Comparison of ENCODE assay signal across 8 mouse cellular contexts in the genomic region with DNA sequence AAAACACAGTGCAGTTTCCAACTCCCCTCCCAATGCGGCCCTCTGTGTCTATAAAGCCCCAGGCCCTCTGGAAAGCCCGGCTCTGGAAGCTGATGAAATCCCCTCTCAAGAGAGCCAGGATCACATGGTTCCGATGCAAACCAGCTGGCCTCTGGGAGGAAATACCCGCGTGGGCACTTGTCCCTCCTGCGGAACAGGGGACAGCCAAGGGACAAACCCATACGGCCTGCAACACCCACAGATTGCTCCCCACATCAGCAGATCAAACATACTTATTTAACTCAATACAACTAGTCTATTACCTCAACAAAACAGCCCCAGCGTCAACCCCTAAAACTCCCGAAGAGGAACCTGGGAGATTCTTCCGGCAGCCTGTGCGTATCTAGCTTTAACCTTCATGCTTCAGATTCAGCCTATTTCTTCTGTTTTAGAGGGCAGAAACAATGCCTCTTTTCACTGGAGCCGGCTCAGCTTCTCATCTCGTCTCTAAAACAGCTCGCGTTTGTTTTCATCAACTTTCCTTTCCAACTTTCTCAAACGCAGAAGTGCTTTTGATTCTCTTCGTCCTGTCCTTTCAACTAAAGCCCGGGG. TPM values are rescaled to one million over a fixed set of nuclear protein-coding genes. Genes with fewer than 3 reads are reported as not detected.
DNase-seq lines count a peak whose midpoint lies in the region; ATAC-seq and TF ChIP-seq lines count a peak whose summit lies in the region.

No protein-coding gene starts in this region.

- H3K9me3 ChIP-seq in kidney, embryonic 16.5 days (ENCODE audit: low read length): no peaks in the 10 kb centered on the region
- no peaks in the 10 kb centered on the region for H3K9me3 ChIP-seq in embryonic facial prominence, embryonic 10.5 days
- no peaks in the 10 kb centered on the region for H3K9me3 ChIP-seq in liver, embryonic 14.5 days (ENCODE audit: control insufficient read depth, low read length)
- no peaks in the 10 kb centered on the region for H3K9me3 ChIP-seq in neural tube, embryonic 15.5 days (replicated peaks)

- H3K4me2 ChIP-seq in kidney, embryonic 16.5 days (replicated peaks; ENCODE audit: low read depth, low read length): peak overlapping the region; percentile 99
- H3K4me2 ChIP-seq in liver, embryonic 14.5 days (ENCODE audit: low read depth): peak overlapping the region; percentile 84
- peak overlapping the region; percentile 100 for H3K4me2 ChIP-seq in neural tube, embryonic 15.5 days

- TF ChIP-seq EP300 in liver, embryonic 14.5 days (IDR thresholded peaks at IDR 0.05; ENCODE audit: low read depth): no peak

- 0 out of 2 replicates have a peak, but pooled peaks cover 4% of the 10 kb centered on the region for H3K27me3 ChIP-seq in kidney, embryonic 16.5 days (ENCODE audit: insufficient read depth, low read length)
- H3K27me3 ChIP-seq in embryonic facial prominence, embryonic 10.5 days (replicated peaks; ENCODE audit: low read depth, poor library complexity, severe bottlenecking): peaks cover 13% of the 10 kb centered on the region
- H3K27me3 ChIP-seq in liver, embryonic 14.5 days (ENCODE audit: control insufficient read depth, insufficient read depth, low read length): peaks cover 2% of the 10 kb centered on the region
- no peaks in the 10 kb centered on the region for H3K27me3 ChIP-seq in neural tube, embryonic 15.5 days (replicated peaks)

- no peak for ATAC-seq in kidney, embryonic 16.5 days (ENCODE audit: low FRiP score, low TSS enrichment)
- no peak for ATAC-seq in liver, embryonic 14.5 days (ENCODE audit: insufficient read depth)
- ATAC-seq in neural tube, embryonic 15.5 days (ENCODE audit: low FRiP score): no peak
- no peak for ATAC-seq in megakaryocyte progenitor cell, adult 5-6 weeks (replicated peaks; ENCODE audit: poor library complexity)

- intact Hi-C loops in heart, postnatal 10 days (cut with DNase I): loop anchor here (2.0 kb wide), 1 partner anchor 41 kb away; no protein-coding TSS in a partner anchor

- peaks cover 34% of the 10 kb centered on the region for H3K4me1 ChIP-seq in kidney, embryonic 16.5 days (ENCODE audit: insufficient read depth, low read length)
- H3K4me1 ChIP-seq in embryonic facial prominence, embryonic 10.5 days: peaks cover 37% of the 10 kb centered on the region
- peaks cover 8 to 26% of the 10 kb centered on the region in 2 experiments for H3K4me1 ChIP-seq in liver, embryonic 14.5 days (replicated peaks; ENCODE audit: control insufficient read depth in 2 of 2, insufficient read depth in 2 of 2, low read length in 1 of 2)
- H3K4me1 ChIP-seq in neural tube, embryonic 15.5 days: peaks cover 43% of the 10 kb centered on the region

- H3K4me3 ChIP-seq in kidney, embryonic 16.5 days (ENCODE audit: low read length): peak overlapping the region; percentile 67
- peak overlapping the region; percentile 76 for H3K4me3 ChIP-seq in embryonic facial prominence, embryonic 10.5 days
- H3K4me3 ChIP-seq in liver, embryonic 14.5 days (ENCODE audit: insufficient read depth in 1 of 2, low read depth in 2 of 2, low read length in 2 of 2): peak overlapping the region; percentile 58 to 66; a peak in 3 of 4 replicates
- H3K4me3 ChIP-seq in neural tube, embryonic 15.5 days (replicated peaks): peak overlapping the region; percentile 65

- no peak for DNase-seq in kidney, adult 8-10 months
- DNase-seq in embryonic facial prominence, embryonic 10.5 days (ENCODE audit: low spot score): peak; percentile 56
- peak; percentile 52 to 66 for DNase-seq in heart, postnatal 10 days
- no peak for DNase-seq in liver, embryonic 14.5 days (ENCODE audit: low read depth in 3 of 3, low spot score in 3 of 3)
- no peak for DNase-seq in layer of hippocampus, postnatal 36 days

- no peak for TF ChIP-seq CTCF in liver, embryonic 14.5 days (IDR thresholded peaks at IDR 0.05; ENCODE audit: low read depth)

- peak overlapping the region; percentile 43; the same call in 1 of the 2 replicates for H3K27ac ChIP-seq in kidney, embryonic 16.5 days (ENCODE audit: low read length)
- H3K27ac ChIP-seq in embryonic facial prominence, embryonic 10.5 days (replicated peaks): peak overlapping the region; percentile 82
- H3K27ac ChIP-seq in liver, embryonic 14.5 days: no peak overlapping the region
- peak overlapping the region; percentile 56 for H3K27ac ChIP-seq in neural tube, embryonic 15.5 days (replicated peaks)

- H3K36me3 ChIP-seq in kidney, embryonic 16.5 days (ENCODE audit: insufficient read depth, low read length): no peaks in the 10 kb centered on the region
- no peaks in the 10 kb centered on the region for H3K36me3 ChIP-seq in embryonic facial prominence, embryonic 10.5 days (replicated peaks)
- H3K36me3 ChIP-seq in liver, embryonic 14.5 days (replicated peaks; ENCODE audit: control insufficient read depth, insufficient read depth, low read depth): no peaks in the 10 kb centered on the region
- H3K36me3 ChIP-seq in neural tube, embryonic 15.5 days: no peaks in the 10 kb centered on the region

- peak overlapping the region; percentile 67 for H3K9ac ChIP-seq in kidney, embryonic 16.5 days (replicated peaks; ENCODE audit: low read length)
- peak overlapping the region; percentile 33; the same call in 1 of the 2 replicates for H3K9ac ChIP-seq in liver, embryonic 14.5 days (replicated peaks)
- H3K9ac ChIP-seq in neural tube, embryonic 15.5 days (replicated peaks): peak overlapping the region; percentile 57

- WGBS in kidney, embryonic 16.5 days: 3% methylated on average over 18 of the region's 18 CpGs
- 3% methylated on average over 18 of the region's 18 CpGs for WGBS in embryonic facial prominence, embryonic 10.5 days
- WGBS in liver, embryonic 14.5 days (ENCODE audit: insufficient replicate concordance): 10% methylated on average over 18 of the region's 18 CpGs
- WGBS in neural tube, embryonic 15.5 days: 2% methylated on average over 18 of the region's 18 CpGs

RNA-seq across cellular contexts. Expression of gene Akna, which starts 6.3 kb away (rescaled TPM):
- 7.1 and 9.4 TPM in 2 replicates for polyA plus RNA-seq in kidney, embryonic 16.5 days (2015; fragmentation: Nextera tagmentation; extraction: Ambion mirVana)
- 11.8 and 12.0 TPM in 2 replicates for polyA plus RNA-seq in embryonic facial prominence, embryonic 10.5 days (2016; fragmentation: Nextera tagmentation; extraction: Ambion mirVana)
- total RNA-seq in heart, postnatal 10 days (2021): 1 to 10 TPM; 5.4 to 6.1 TPM
- 2.2 TPM in 2 replicates for polyA plus RNA-seq in liver, embryonic 14.5 days (2012; rRNA removed)
- polyA plus RNA-seq in liver, embryonic 14.5 days (2014; fragmentation: Nextera tagmentation; extraction: Ambion mirVana): 2.4 and 2.8 TPM in 2 replicates
- polyA plus RNA-seq in neural tube, embryonic 15.5 days (2015; fragmentation: Nextera tagmentation; extraction: Ambion mirVana): 3.1 and 7.3 TPM in 2 replicates
- 1 to 10 TPM; 2.8 to 3.0 TPM for total RNA-seq in layer of hippocampus, postnatal 36 days (2021)
- total RNA-seq in megakaryocyte progenitor cell, adult 5-6 weeks (2015): 20.9 and 26.7 TPM in 2 replicates
- total RNA-seq in megakaryocyte progenitor cell, adult 5-6 weeks (2017): 11.8 and 13.7 TPM in 2 replicates

RNA-seq across cellular contexts. Expression of gene Orm2, which starts 47.2 kb away (rescaled TPM):
- not detected in 2 replicates for polyA plus RNA-seq in kidney, embryonic 16.5 days (2015; fragmentation: Nextera tagmentation; extraction: Ambion mirVana)
- not detected in 2 replicates for polyA plus RNA-seq in embryonic facial prominence, embryonic 10.5 days (2016; fragmentation: Nextera tagmentation; extraction: Ambion mirVana)
- not detected for total RNA-seq in heart, postnatal 10 days (2021)
- polyA plus RNA-seq in liver, embryonic 14.5 days (2012; rRNA removed): not detected in 2 replicates
- polyA plus RNA-seq in liver, embryonic 14.5 days (2014; fragmentation: Nextera tagmentation; extraction: Ambion mirVana): not detected in 2 replicates
- not detected in 2 replicates for polyA plus RNA-seq in neural tube, embryonic 15.5 days (2015; fragmentation: Nextera tagmentation; extraction: Ambion mirVana)
- not detected for total RNA-seq in layer of hippocampus, postnatal 36 days (2021)
- total RNA-seq in megakaryocyte progenitor cell, adult 5-6 weeks (2015): not detected in 2 replicates
- not detected in 2 replicates for total RNA-seq in megakaryocyte progenitor cell, adult 5-6 weeks (2017)

RNA-seq across cellular contexts. Expression of gene Orm3, which starts 53.5 kb away (rescaled TPM):
- polyA plus RNA-seq in kidney, embryonic 16.5 days (2015; fragmentation: Nextera tagmentation; extraction: Ambion mirVana): not detected in 2 replicates
- polyA plus RNA-seq in embryonic facial prominence, embryonic 10.5 days (2016; fragmentation: Nextera tagmentation; extraction: Ambion mirVana): not detected in 2 replicates
- total RNA-seq in heart, postnatal 10 days (2021): under 1 TPM in 1 of 2 experiments, not detected in 1; 0.60 TPM
- polyA plus RNA-seq in liver, embryonic 14.5 days (2012; rRNA removed): not detected in 2 replicates
- not detected in 2 replicates for polyA plus RNA-seq in liver, embryonic 14.5 days (2014; fragmentation: Nextera tagmentation; extraction: Ambion mirVana)
- not detected in 2 replicates for polyA plus RNA-seq in neural tube, embryonic 15.5 days (2015; fragmentation: Nextera tagmentation; extraction: Ambion mirVana)
- total RNA-seq in layer of hippocampus, postnatal 36 days (2021): not detected
- total RNA-seq in megakaryocyte progenitor cell, adult 5-6 weeks (2015): not detected in 2 replicates
- not detected in 2 replicates for total RNA-seq in megakaryocyte progenitor cell, adult 5-6 weeks (2017)

Comparison
In these comparisons a context has a peak if more than half of its experiments do, and no peak if none do; other contexts are left out.
1. DNase-seq: peak in embryonic facial prominence, embryonic 10.5 days (single experiment) and heart, postnatal 10 days (2 of 2); none in kidney, adult 8-10 months (0 of 2), liver, embryonic 14.5 days (0 of 3) and layer of hippocampus, postnatal 36 days (0 of 2).
2. Peak in every context shown above with its lines, with median percentiles within 50 percentile points of each other: H3K4me2 ChIP-seq, H3K4me3 ChIP-seq and H3K9ac ChIP-seq.